ENCODE assay signal across 27 mouse cellular contexts in genomic region chr3:81030311-81030710, GRCm38 (mm10). TPM values are rescaled to one million over a fixed set of nuclear protein-coding genes. Genes with fewer than 3 reads are reported as not detected.
A peak's percentile ranks its signal among the peaks of the same experiment; 100 is the strongest.
DNase-seq lines count a peak whose midpoint lies in the region; TF ChIP-seq lines count a peak whose summit lies in the region.
"Had no signal": no experiment of that assay in that cellular context is flagged by ENCODE, and none has a peak within 500 bp of the region (broad histone marks: within the 10 kb centered on the region; RNA-seq: fewer than 3 reads in every experiment).

No protein-coding gene starts in this region.

- no peaks in the 10 kb centered on the region for H3K27me3 ChIP-seq in myocyte (ENCODE audit: control insufficient read depth, insufficient read depth, insufficient read length)
- H3K27me3 ChIP-seq: embryonic facial prominence, embryonic 12.5 days; embryonic facial prominence, embryonic 15.5 days; heart, embryonic 13.5 days had no signal

- no peak for TF ChIP-seq CTCF in embryonic fibroblast, embryonic 13.5 days (IDR thresholded peaks at IDR 0.05; ENCODE audit: borderline replicate concordance, insufficient read depth, low read length)

- no peak overlapping the region for H3ac ChIP-seq in myocyte (ENCODE audit: control insufficient read depth, insufficient read length)

- H3K27ac ChIP-seq in embryonic fibroblast, embryonic 13.5 days (ENCODE audit: insufficient read depth, low read length) = peak overlapping the region; percentile 89
- H3K27ac ChIP-seq: embryonic facial prominence, embryonic 12.5 days; embryonic facial prominence, embryonic 15.5 days; forebrain, embryonic 10.5 days; forebrain, embryonic 13.5 days; gastrocnemius, adult 2 months; heart, embryonic 10.5 days; heart, embryonic 13.5 days; hindbrain, embryonic 14.5 days; hindbrain, postnatal 0 days had no signal

- no peaks in the 10 kb centered on the region for H3K36me3 ChIP-seq in myocyte (ENCODE audit: control insufficient read depth, insufficient read depth)
- H3K36me3 ChIP-seq: embryonic facial prominence, embryonic 12.5 days; embryonic facial prominence, embryonic 15.5 days; forebrain, embryonic 10.5 days; heart, embryonic 10.5 days; heart, embryonic 13.5 days had no signal

- DNase-seq in 3134 (ENCODE audit: extremely low read depth, insufficient read length, low spot score) = peak; percentile 50
- peak; percentile 63 for DNase-seq in Muller cell, postnatal 12 days (ENCODE audit: inconsistent ontology term)
- no peak for DNase-seq in cerebellum, adult 11-12 months
- DNase-seq in thymus, postnatal 25 days = no peak
- DNase-seq in right cerebral cortex, postnatal 4 days = no peak
- DNase-seq: adrenal gland, postnatal 10 days; adrenal gland, postnatal 36 days; cerebellum, adult 2 months; cerebellum, adult 9-11 months; cerebellum, postnatal 25 days; gastrocnemius, adult 2 months; gastrocnemius, postnatal 14 days; heart, adult 11 months; heart, postnatal 14 days; heart, postnatal 4 days had no signal

- TF ChIP-seq POLR2A in embryonic fibroblast, embryonic 13.5 days (IDR thresholded peaks at IDR 0.05; ENCODE audit: low read depth, low read length) = no peak
- TF ChIP-seq POLR2A in myocyte (IDR thresholded peaks at IDR 0.05; ENCODE audit: insufficient read length, low read depth) = no peak

- H3K4me3 ChIP-seq in embryonic fibroblast, embryonic 13.5 days (ENCODE audit: insufficient read depth, low read length) = no peak overlapping the region
- peak overlapping the region; percentile 12 for H3K4me3 ChIP-seq in myocyte
- H3K4me3 ChIP-seq: embryonic facial prominence, embryonic 12.5 days; embryonic facial prominence, embryonic 15.5 days; erythroblast, embryonic 14.5 days; forebrain, embryonic 10.5 days; forebrain, embryonic 13.5 days; gastrocnemius, adult 2 months; heart, embryonic 10.5 days; heart, embryonic 13.5 days had no signal

- peaks cover 14% of the 10 kb centered on the region for H3K4me1 ChIP-seq in embryonic fibroblast, embryonic 13.5 days (ENCODE audit: control insufficient read depth, insufficient read depth, low read length)
- H3K4me1 ChIP-seq: heart, embryonic 13.5 days had no signal

- H3K79me2 ChIP-seq in myocyte (ENCODE audit: control insufficient read depth, insufficient read depth) = peaks cover 6% of the 10 kb centered on the region

- H3K4me2 ChIP-seq in myocyte (ENCODE audit: low read depth) = peak overlapping the region; percentile 69
- H3K4me2 ChIP-seq: embryonic facial prominence, embryonic 12.5 days; embryonic facial prominence, embryonic 15.5 days; forebrain, embryonic 13.5 days; heart, embryonic 13.5 days; hindbrain, embryonic 14.5 days had no signal

TF ChIP-seq in myocyte, 11 proteins besides CTCF, POLR2A, EP300 and RAD21:
- TF ChIP-seq REST (IDR thresholded peaks at IDR 0.05; ENCODE audit: insufficient read depth, insufficient read length) (no peak), SRF (IDR thresholded peaks at IDR 0.05; ENCODE audit: control insufficient read depth, insufficient read length, low read depth) (no peak), USF1 (IDR thresholded peaks at IDR 0.05; ENCODE audit: low read depth) (no peak), CEBPB (IDR thresholded peaks at IDR 0.05; ENCODE audit: insufficient read depth, poor library complexity, severe bottlenecking) (no peak), MYOG (IDR thresholded peaks at IDR 0.05; ENCODE audit: control insufficient read depth in 1 of 3, insufficient read depth in 1 of 3, insufficient read length in 2 of 3, low read depth in 2 of 3) (no peak), POLR2AphosphoS2 (IDR thresholded peaks at IDR 0.05; ENCODE audit: insufficient read length, low read depth) (no peak), TCF12 (IDR thresholded peaks at IDR 0.05; ENCODE audit: insufficient read depth, poor library complexity, severe bottlenecking) (no peak), TCF3 (IDR thresholded peaks at IDR 0.05; ENCODE audit: insufficient read length, low read depth) (no peak), E2F4 (IDR thresholded peaks at IDR 0.05; ENCODE audit: insufficient read depth) (no peak), MYOD1 (IDR thresholded peaks at IDR 0.05; ENCODE audit: control insufficient read depth in 1 of 3, insufficient read length in 2 of 3, low read depth in 2 of 3) (no peak), MAX (IDR thresholded peaks at IDR 0.05; ENCODE audit: low read depth) (no peak)

RNA-seq across cellular contexts. Expression of gene Pdgfc, which starts 5.9 kb away (rescaled TPM):
- polyA plus RNA-seq in embryonic fibroblast, embryonic 13.5 days (2011; ENCODE audit: insufficient read length, low read depth, missing spikeins) = 68.1 and 72.5 TPM in 2 replicates
- polyA plus RNA-seq in myocyte (2012; fragmentation: generic; extraction: Trizol) = 23.9 TPM
- polyA plus RNA-seq: erythroblast, embryonic 14.5 days; inflammation-experienced regulatory T-cells, adult 6 months had no signal

Comparison
In these comparisons a context has a peak if more than half of its experiments do, and no peak if none do; other contexts are left out.
1. DNase-seq: peak in 3134 (single experiment) and Muller cell, postnatal 12 days (single experiment); none in cerebellum, adult 11-12 months (single experiment), thymus, postnatal 25 days (single experiment) and right cerebral cortex, postnatal 4 days (single experiment).